Mouse (Mus musculus) megakaryocyte, embryonic 14.5 days (primary cell): Measurements from ENCODE around the gene 4930519G04Rik. TPM values are rescaled to one million over a fixed set of nuclear protein-coding genes. Genes with fewer than 3 reads are reported as not detected.
"Not testable (repeated sequence)": the region's sequence is repeated elsewhere in the genome, so short reads cannot be mapped to it uniquely, and the experiment has no call there.

ENCODE experiments used
- H3K27me3 ChIP-seq: replicated peaks from 2 replicates; pipeline ENCODE3; 2012; ENCODE audit warnings: inconsistent platforms
- H3K36me3 ChIP-seq: replicated peaks from 2 replicates; pipeline ENCODE3; 2012; ENCODE audit warnings: low read length, inconsistent platforms, mixed read lengths
- H3K4me1 ChIP-seq: 2 replicates; pipeline ENCODE4 v1.6.1; 2012; ENCODE audit warnings: inconsistent platforms
- H3K4me3 ChIP-seq: replicated peaks from 2 replicates; pipeline ENCODE3; 2012; ENCODE audit warnings: moderate library complexity, mild to moderate bottlenecking, inconsistent platforms
- H3K9me3 ChIP-seq: 2 replicates; pipeline ENCODE4 v1.6.1; 2012; ENCODE audit warnings: inconsistent platforms
- FLI1 ChIP-seq: IDR thresholded peaks from 2 replicates; pipeline ENCODE4 v1.6.1; 2012; ENCODE audit warnings: low read length, inconsistent platforms, mixed read lengths
- GATA1 ChIP-seq: IDR thresholded peaks from 3 replicates; pipeline ENCODE4 v1.6.1; 2012; ENCODE audit warnings: mixed read lengths, low read length, inconsistent platforms, borderline replicate concordance
- polyA plus RNA-seq: library from polyadenylated mRNA; stranded (reverse); fragments of >175 nt; gene quantifications from 2 replicates; pipeline ENCODE4 v1.2.3, GENCODE M21; 2012; ENCODE audit warnings: low replicate concordance; ENCODE audit not compliant: insufficient read depth

4930519G04Rik gene
- polyA plus RNA-seq, 1 experiment: 0.20 TPM

- H3K9me3 ChIP-seq: no peaks in the 10 kb centered on the region
- no peaks in the 10 kb centered on the region for H3K36me3 ChIP-seq
- no peak overlapping the region for H3K4me3 ChIP-seq
- TF ChIP-seq GATA1 (no peak), FLI1 (no peak)
- H3K4me1 ChIP-seq: peaks cover 5% of the 10 kb centered on the region; the same call in 1 of the 2 replicates
- peaks cover 65% of the 10 kb centered on the region for H3K27me3 ChIP-seq
Measured at GRCm38 (mm10) chr5:114875858-114876257, 22.4 kb downstream of the 4930519G04Rik start.

- Histone ChIP-seq H3K36me3 (no peaks in the 10 kb centered on the region), H3K4me1 (peaks cover 5% of the 10 kb centered on the region; the same call in 1 of the 2 replicates), H3K9me3 (no peaks in the 10 kb centered on the region), H3K4me3 (no peak overlapping the region), H3K27me3 (peaks cover 64% of the 10 kb centered on the region)
- TF ChIP-seq GATA1: no peak
- TF ChIP-seq FLI1: no peak
Measured at GRCm38 (mm10) chr5:114876331-114876730, 22.9 kb downstream of the 4930519G04Rik start.

- TF ChIP-seq FLI1: no peak
- TF ChIP-seq GATA1: no peak
Measured at GRCm38 (mm10) chr5:114877487-114877886, 24.0 kb downstream of the 4930519G04Rik start.

GRCm38 (mm10) chr5:114879399-114879798 lies 25.9 kb downstream of the 4930519G04Rik start:
- Histone ChIP-seq H3K36me3 (no peaks in the 10 kb centered on the region), H3K4me3 (no peak overlapping the region), H3K4me1 (peaks cover 5% of the 10 kb centered on the region; the same call in 1 of the 2 replicates), H3K27me3 (peaks cover 53% of the 10 kb centered on the region), H3K9me3 (no peaks in the 10 kb centered on the region)
- no peak for TF ChIP-seq FLI1
- TF ChIP-seq GATA1: no peak

More at GRCm38 (mm10) chr5:114877487-114877886, 24.0 kb downstream of the 4930519G04Rik start:
- Histone ChIP-seq H3K4me3 (no peak overlapping the region), H3K4me1 (peaks cover 5% of the 10 kb centered on the region; the same call in 1 of the 2 replicates), H3K27me3 (peaks cover 62% of the 10 kb centered on the region), H3K36me3 (no peaks in the 10 kb centered on the region), H3K9me3 (no peaks in the 10 kb centered on the region)

GRCm38 (mm10) chr5:114882319-114882718 lies 28.9 kb downstream of the 4930519G04Rik start:
- not testable (repeated sequence) for H3K4me3 ChIP-seq, H3K36me3 ChIP-seq, H3K4me1 ChIP-seq, H3K9me3 ChIP-seq
- H3K27me3 ChIP-seq: peaks cover 32% of the 10 kb centered on the region

GRCm38 (mm10) chr5:114883022-114883421 lies 29.6 kb downstream of the 4930519G04Rik start:
- Histone ChIP-seq H3K4me3 (no peak overlapping the region), H3K36me3 (no peaks in the 10 kb centered on the region), H3K4me1 (peaks cover 3% of the 10 kb centered on the region; the same call in 1 of the 2 replicates), H3K27me3 (peaks cover 27% of the 10 kb centered on the region), H3K9me3 (peaks cover 3% of the 10 kb centered on the region; the same call in 1 of the 2 replicates)
- TF ChIP-seq FLI1 (no peak), GATA1 (no peak)

- H3K9me3 ChIP-seq: peaks cover 16% of the 10 kb centered on the region; the same call in 1 of the 2 replicates
- H3K36me3 ChIP-seq: no peaks in the 10 kb centered on the region
- TF ChIP-seq FLI1 (no peak), GATA1 (no peak)
- peaks cover 3% of the 10 kb centered on the region; the same call in 1 of the 2 replicates for H3K4me1 ChIP-seq
- H3K4me3 ChIP-seq: no peak overlapping the region
- H3K27me3 ChIP-seq: peaks cover 21% of the 10 kb centered on the region
Measured at GRCm38 (mm10) chr5:114886801-114887200, 33.3 kb downstream of the 4930519G04Rik start.

GRCm38 (mm10) chr5:114888995-114889394 lies 35.5 kb downstream of the 4930519G04Rik start:
- Histone ChIP-seq H3K36me3 (no peaks in the 10 kb centered on the region), H3K27me3 (peaks cover 13% of the 10 kb centered on the region), H3K9me3 (peaks cover 16% of the 10 kb centered on the region; the same call in 1 of the 2 replicates), H3K4me1 (peaks cover 3% of the 10 kb centered on the region; the same call in 1 of the 2 replicates), H3K4me3 (no peak overlapping the region)
- no peak for TF ChIP-seq GATA1
- TF ChIP-seq FLI1: no peak

GRCm38 (mm10) chr5:114895542-114895941 lies 42.1 kb downstream of the 4930519G04Rik start:
- Histone ChIP-seq H3K9me3 (no peaks in the 10 kb centered on the region), H3K36me3 (no peaks in the 10 kb centered on the region), H3K27me3 (peaks cover 12% of the 10 kb centered on the region), H3K4me1 (peaks cover 18% of the 10 kb centered on the region), H3K4me3 (no peak overlapping the region)
- no peak for TF ChIP-seq GATA1
- no peak for TF ChIP-seq FLI1

GRCm38 (mm10) chr5:114896688-114897373 lies 43.4 kb downstream of the 4930519G04Rik start, which contains the start of gene Oasl2:
Gene Oasl2, plus strand, starts transcription at chr5:114896936.
- Histone ChIP-seq H3K9me3 (no peaks in the 10 kb centered on the region), H3K4me1 (peaks cover 18% of the 10 kb centered on the region), H3K27me3 (peaks cover 19% of the 10 kb centered on the region), H3K4me3 (peak within 1 kb of the TSS; percentile 91), H3K36me3 (no peaks in the 10 kb centered on the region)
- TF ChIP-seq FLI1 (no peak), GATA1 (no peak)

- peaks cover 18% of the 10 kb centered on the region for H3K4me1 ChIP-seq
- no peaks in the 10 kb centered on the region for H3K9me3 ChIP-seq
- no peak for TF ChIP-seq FLI1
- peak overlapping the region; percentile 91 for H3K4me3 ChIP-seq
- H3K36me3 ChIP-seq: no peaks in the 10 kb centered on the region
- peaks cover 19% of the 10 kb centered on the region for H3K27me3 ChIP-seq
Measured at GRCm38 (mm10) chr5:114897374-114897793, 43.9 kb downstream of the 4930519G04Rik start.
